Mouse (Mus musculus) megakaryocyte-erythroid progenitor cell, adult 5-6 weeks (primary cell): ENCODE measurements at regions not wholly inside any gene's neighbourhood (a gene's known extent, or its start where the extent isn't known, plus 50 kb on each side); places are given as distances from the start of the nearest gene placed in this dataset.

Experiments
- ATAC-seq: replicated peaks from 2 replicates; pipeline ENCODE4 v1.8.0; 2016; ENCODE audit warnings: mild to moderate bottlenecking, inconsistent platforms; ENCODE audit not compliant: severe bottlenecking, poor library complexity, low FRiP score, low TSS enrichment

DNA sequence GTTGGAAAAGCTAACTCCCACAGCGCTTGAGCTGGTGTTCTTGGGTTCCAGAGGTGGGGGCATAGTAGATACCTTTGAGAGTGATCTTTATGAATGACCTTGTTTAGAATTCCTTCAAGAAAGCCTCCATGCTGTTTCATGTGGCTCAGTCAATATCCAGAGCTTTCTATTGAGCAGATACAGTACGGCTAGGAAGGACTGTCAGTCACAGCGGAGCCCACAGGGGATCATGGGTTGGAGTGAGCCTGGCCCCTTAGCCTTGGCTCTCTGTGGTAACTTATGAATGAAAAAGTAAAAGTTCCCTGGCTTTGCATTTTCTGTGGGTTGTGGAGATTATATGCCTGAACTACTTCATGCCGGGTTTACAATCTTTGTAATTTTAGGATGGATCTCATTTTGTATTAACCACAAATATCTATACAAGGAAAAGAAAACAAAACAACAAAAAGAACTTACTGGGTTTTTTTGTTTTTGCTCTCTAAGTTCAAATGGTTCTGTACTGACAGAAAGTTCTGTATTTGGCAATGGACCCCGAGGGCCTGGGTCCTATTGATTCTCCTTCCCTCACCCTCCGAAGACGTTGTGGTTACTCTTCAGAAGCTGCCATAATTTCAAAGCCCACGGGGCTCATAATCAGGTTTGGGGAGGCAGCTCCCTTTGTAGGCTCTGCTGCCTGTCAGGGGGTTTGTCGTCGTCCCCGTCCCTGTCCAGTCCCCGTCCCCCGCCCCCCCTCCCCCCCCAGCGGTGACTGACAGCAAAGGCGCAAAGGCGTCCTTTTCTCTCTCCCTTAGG, 117.7 kb upstream of the Tut7 start:
- no peak for ATAC-seq

DNA sequence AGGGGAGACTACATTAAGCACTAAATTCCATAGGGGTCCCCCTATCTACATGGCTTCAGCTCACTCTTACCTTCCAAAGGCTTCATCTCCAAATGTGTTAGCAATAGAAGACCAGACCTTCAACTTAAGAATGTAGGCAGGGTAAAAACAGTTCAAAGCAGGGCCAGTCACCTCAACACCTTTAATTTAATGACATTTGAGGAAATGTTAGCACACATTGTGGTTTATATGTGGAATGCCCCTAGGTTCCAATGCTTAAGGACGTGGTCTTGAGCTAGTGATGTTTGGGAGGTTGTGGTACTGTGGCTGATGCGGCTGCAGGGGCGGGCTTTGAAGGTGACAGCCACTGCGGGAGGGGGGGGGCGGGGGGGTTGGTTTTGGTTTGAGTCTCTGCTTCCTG, 116.9 kb upstream of the Tut7 start:
- ATAC-seq, result no peak

DNA sequence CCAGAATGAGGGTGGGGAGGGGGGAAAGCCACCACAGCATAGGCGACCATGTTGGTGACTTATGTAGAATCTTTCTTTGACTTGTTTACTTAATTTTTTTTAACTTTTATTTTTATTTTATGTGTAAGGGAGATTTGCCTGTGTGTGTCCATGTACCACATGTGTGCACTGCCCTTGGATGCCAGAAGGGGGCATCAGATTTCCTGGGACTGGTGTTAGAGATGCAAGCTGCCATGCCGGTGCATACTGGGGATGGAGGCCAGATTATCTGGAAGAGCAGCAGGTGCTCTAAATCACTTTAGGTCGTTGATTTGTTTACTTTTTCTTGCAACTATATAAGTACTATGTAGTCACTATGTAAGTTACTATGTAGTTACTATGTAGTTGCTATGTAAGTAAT, 114.2 kb upstream of the Tut7 start:
- no peak for ATAC-seq

DNA sequence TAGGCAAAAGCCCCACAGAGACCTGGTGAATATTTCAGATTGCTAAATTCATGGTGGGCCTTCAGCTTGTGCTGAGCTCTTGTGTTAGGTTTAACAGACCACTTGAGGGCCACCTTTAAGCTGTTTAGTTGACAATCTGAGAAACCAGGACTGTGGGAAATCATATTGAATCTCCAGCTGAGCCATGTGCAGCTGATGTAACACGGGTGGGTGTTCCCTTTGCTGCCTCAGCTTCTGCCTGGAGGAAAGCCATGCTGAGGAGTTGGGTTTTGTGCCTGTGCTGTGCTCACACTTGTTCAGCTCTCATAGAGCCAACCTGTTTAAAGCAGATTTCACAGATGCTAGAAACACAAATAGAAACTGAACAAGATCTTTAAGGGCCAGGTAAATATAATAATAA, 111.6 kb upstream of the Tut7 start:
- ATAC-seq, result no peak

DNA sequence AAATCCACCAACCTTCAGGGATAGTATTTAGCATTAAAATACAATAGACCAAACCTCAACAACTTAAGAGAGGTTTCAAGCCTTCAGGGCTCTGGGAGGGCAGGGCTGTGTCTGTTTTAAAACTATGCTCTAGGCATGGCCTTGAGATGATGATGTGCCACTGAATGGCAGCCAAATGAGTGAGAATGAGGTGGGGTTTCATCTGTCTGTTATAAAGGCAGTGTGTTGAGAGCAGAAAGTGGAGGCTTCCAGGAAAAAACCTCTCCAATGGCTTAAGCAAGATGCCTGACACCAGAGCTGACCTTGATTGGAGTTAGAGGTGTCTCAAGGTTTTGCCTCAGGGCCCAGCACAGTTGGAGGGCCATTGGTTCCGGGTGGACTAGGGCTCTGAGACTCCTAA, 111.1 kb upstream of the Tut7 start:
- no peak for ATAC-seq

DNA sequence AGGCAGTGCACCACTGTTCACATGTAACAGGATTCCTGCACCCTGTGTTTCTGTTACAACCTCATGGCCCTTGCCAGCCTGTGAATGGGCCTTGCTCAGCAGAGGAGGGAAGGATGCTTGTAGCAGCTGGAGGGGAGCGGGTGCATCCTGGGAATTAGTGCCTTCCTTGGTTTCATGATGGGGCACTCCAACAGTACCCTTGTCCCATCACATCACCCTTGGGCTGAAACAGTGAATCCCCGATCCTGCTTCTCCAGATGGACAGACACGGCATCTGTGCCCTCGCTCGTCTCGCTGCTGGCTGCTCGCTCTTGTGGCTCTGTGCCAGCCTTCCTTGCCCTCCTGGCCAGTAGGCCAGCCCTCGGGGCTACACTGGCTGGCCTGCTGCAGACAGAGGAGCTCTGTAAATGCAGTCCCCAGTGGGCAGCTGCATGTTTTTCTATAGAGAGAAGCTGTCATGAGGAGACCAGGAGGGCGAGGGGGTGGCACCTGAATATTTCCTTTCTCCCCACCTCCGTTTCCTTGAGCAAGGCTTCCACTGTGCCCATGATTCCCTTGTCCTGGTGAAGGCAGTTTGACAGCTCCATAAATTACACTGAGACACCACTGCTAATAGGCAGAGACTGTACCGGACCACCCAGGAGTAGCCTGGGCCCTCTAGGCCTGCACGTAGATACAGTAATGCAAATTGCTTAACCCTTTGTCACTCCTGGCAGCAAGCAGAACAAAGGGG, 104.6 kb upstream of the Tut7 start:
- ATAC-seq, result no peak

DNA sequence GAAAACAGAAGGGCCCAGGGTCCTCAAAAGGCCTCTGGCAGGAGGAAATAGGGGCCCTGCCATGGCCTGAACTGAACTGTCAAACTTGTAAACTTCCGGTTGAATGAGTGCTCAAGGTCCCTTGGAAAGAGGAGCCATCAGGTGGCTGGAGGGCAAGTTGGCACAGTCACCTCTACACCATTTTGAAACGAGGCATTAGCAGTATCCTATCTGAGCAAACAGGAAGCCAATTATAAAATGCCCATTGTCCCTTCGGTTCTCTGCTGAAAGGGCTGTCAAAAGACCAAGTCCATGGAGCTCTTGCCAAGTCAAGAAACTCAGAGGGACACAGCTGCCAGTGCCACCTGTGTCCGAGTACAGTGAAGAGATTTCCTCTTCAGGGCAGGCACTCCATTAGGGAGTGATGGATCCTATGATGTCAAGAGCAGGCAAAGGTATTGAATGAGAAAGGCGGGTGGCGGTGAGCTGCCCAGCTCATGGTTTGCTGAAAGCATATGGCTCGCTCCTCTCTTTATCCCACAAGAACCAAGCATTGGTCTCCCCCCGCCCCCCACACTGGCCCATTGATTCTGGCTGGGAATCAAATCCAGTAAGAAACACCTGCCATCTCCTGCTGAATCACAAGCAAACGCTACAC, 103.0 kb upstream of the Tut7 start:
- no peak for ATAC-seq

DNA sequence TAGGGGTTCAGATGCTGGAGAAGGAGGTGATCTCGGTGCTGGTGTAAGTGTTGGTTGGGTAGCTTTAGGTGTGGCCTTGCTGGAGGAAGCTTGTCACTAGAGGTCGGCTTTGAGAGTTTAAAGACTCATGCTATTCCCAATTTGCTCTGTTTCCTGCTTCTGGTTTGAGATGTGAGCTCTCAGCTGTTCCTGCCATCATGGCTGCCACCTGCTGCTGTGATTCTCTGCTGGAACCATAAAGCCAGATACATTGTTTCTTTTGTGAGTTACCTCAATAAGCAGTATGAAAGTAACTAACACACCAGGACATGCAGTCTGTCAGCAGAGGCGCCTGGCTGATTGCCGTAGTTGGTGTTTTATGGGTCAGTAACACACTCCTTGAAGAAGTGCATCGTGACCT, 94.2 kb upstream of the Tut7 start:
- no peak for ATAC-seq

DNA sequence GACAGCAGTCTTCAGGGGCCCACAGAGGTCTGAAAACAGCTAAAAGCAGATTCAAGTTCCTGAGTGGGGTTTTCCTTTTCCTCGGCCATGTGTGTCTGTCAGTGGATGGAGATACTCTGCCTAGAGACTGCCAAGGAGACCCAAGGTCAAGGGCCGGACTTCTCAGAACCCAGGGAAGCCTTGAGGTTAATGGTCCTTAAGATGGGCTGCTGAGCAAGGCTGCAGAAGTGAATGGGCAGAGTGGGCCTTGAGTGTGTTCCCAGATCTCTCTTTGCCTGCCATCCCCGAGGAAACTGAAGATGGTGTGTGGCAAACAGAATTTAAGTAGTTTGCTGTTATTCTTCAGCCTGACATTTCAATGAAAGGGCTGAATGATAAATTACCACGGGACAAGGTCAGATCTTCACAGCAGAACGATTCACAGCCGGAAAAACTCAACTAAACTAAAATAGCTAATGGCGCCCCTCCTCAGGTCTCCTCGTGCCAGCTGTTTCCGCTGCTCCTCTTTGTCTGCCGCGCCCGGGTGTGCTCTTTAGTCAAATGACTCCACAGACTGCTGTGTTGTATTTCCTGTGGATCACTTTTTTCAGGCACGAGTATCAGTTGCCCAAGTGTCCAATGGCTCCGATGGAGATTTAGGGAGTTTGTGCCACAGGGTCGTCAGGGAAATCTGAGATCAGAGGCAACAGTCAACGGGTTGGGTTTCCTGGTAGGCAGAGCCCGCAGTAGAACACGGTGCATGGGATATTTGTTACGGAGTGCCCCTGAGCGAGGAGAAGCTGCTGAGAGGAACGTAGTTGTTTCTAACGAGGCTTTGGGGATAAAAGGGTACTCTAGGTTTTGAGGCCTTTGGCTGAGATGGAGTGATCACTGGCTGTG, 93.5 kb upstream of the Tut7 start:
- no peak for ATAC-seq

DNA sequence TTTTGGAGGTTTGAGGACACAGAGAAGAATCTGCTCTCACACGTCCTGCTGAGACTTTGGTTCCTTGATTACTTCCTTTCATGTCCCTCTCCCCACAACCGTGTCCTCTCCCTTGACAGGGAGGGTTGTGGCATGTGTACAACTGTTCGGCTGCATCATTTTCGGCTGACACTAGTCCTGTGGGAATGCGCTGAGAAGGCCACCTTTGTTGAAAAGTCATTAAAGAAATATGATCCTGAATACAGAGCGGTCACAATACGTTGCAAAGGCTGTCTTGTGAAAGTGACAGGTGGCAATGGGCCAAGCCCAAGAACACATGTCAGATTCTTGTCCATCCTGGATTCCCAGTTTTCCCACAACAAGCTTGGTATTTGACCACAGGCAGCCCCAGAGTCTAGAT, 92.8 kb upstream of the Tut7 start:
- ATAC-seq, result no peak

DNA sequence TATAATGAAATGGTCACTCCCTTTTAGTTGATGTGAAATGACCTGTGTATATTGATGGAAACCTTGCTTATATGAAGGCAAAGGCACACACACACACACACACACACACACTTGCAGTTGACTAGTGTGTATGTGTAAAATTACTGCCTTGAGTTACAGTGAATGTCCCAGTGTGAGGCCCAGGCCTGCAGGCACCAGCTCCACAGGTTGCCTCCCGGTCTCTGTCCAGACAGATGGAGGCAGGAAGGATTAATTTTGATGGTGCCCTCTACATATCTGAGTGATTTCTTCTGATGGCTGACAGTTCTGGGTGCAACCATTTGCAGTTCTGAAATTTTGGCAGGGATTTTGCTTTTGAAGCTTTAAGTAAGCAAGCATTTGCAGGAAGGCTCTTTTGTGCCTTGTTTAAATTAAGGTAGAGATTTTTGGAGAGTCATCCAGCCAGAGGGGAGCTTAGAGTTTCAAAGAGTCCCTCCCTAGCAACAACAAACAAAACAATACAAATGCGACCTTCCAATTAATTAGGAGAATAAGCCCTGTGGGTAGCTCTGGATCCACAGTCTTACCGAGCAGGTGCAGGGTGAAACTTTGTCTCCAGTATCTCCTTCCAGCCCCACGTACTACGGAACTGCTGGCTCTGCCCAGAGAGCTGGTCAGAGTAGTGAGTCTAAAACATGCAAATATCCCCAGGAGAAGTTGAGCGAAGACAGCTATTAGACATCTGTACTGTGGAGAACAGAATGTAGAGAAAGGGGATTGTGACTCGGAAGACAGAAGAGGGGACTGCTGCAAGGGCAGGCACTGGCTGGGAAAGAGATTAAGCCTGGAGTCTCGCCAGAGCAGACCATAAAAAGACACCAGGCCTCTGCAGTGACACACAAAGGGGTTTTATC, 87.5 kb upstream of the Tut7 start:
- no peak for ATAC-seq

DNA sequence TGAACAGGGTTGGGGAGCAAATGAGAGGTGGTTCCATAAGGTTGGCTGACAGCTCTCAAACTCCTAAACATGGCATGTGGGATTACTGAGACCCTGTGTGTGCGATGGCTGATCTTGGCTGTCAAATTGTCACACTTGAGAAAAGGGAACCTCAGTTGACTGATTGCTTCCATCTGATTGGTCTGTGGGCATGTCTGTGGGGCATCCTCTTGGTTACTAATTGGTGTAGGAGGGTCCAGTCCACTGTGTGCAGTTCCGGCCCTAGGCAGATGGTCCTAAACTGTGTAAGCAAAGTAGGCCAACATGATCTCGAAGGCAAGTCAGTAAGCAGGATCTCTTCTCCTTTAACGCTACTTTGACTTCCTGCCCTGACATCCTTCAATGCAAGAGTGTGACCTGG, 86.5 kb upstream of the Tut7 start:
- ATAC-seq, result no peak

DNA sequence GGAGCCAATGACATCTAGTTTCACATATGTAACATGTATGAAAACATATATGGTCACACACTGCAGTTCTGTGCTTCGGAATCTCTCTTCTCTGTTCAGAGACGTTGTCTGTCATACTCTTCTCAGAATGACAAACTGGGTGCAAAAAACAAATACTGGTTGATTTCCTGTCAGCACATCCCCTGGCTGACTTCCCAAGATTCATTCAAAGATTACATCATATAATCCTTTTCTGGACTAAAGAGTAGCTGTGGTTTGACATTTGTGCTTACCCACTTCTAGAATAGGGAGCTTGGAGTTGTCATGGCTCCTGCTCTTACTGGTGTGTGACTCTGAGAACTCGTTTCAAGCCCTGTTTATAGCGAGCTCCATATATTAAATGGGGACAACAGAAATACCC, 85.8 kb upstream of the Tut7 start:
- no peak for ATAC-seq

DNA sequence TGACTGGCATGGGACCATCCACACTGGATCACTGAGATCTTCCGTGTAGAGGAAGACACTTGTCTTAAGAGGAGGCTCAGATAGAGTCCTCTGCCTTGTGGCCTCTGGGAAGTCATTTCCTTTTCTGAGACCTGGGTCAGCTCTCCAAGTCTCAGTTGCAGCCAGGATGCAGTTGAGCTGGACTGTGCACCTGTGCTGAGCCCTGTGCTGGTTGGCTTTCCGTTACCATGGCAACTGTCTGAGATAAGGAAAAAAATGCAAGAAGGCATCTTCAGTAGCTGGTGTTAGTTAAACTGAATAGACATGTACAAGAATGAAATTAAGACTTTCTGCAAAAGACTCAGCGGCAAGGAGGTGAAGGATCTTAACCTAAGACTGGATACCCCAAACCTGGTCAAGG, 82.5 kb upstream of the Tut7 start:
- no peak for ATAC-seq

DNA sequence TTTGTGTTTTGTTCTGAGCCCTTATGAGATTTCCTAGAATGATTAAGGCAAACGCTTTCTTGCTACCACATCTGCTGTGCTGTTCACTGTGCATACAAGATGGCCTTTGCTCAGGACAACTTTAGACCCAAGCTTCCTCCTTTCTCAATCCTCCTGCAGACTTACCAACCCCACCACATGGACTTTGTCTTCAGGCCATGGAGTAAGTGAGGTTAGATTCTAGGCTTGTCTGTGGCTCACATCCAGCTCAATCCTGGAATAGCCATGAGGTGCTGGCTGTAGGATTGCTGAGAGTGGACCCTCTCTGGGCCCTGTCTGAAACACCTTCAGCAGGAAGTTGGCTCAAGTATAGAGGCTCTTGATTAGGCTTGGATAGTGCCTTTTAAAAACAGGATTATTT, 81.5 kb upstream of the Tut7 start:
- no peak for ATAC-seq

DNA sequence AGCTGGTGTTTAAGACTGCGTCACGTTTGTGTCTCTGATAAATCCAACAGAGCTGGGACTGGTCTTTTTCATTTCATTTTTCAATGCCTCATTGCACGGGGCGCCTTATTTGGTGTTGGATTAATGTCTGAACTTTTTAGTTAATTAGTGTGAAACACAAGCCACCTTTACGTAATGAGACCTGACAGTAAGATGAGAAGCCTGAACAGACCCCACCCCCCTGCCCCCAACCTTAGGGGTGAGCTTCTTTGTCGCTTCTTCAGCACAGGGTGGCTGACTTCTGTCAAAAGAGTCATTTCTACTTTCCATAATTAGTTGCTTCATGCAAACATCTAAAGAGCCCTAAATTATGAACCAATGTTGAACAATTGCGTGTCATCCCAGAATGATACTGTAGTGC, 76.6 kb upstream of the Tut7 start:
- no peak for ATAC-seq

DNA sequence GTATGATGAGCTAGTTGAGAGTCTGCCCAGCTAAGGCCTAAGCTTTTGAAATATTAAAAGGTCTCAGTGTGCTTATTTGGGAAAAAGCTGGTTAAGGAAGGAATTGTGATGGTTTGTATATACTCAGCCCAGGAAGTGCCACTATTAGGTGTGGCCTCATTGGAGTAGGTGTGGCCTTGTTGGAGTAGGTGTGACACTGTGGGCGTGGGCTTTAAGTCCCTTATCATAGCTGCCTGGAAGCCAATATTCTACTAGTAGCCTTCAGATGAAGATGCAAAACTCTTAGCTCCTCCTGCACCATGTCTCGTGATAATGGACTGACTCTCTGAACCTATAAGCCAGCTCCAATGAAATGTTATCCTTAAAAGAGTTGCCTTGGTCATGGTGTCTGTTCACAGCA, 72.8 kb upstream of the Tut7 start:
- ATAC-seq, result no peak

DNA sequence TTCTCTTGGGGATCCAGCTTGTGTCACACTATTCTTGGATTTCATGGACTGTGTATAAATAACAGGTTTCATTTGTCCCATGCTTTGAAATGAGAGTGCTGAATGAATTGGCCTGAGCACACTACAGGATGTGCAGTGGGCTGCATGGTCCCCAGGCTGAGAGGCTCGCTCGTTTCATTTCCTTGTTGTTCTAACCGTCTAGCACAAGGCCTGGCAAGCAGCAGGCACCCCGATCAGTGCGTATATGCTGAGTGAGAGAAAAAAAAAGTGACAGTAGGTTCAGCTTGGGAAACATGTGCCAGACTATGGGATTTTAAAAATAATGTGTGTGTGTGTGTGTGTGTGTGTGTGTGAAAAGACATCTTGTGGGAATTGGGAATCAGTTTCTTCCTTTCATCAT, 71.1 kb upstream of the Tut7 start:
- ATAC-seq, result no peak

DNA sequence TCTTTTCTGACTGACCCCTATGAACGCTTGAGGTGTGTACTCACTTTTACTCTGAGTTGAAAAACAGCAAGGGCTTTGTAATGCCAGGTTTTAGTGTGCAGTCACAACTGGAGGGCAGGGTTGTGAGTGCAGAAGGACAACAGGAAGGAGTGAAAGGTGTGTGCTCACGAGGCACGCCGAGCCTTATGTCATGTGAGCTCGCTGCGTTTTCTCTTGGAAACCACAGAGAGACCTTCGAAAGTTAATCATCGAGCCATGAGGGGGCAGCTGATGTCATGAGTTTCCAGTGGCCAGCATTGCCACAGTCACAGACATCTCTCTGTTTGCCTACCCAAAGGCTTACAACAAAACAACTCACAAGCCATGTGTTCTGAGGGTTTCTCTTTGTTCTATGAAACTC, 70.0 kb upstream of the Tut7 start:
- no peak for ATAC-seq
